Mouse (Mus musculus): ENCODE data around the gene Tm4sf5. TPM values are rescaled to one million over a fixed set of nuclear protein-coding genes. Genes with fewer than 3 reads are reported as not detected.

Tm4sf5 gene
- polyA plus RNA-seq, 1 experiment from 2014 or later: 65.0 TPM

- ATAC-seq (ENCODE audit: insufficient read depth, low FRiP score, low read depth): no peak
- Histone ChIP-seq H3K4me2 (no peak overlapping the region), H3K27ac (no peak overlapping the region), H3K9me3 (no peaks in the 10 kb centered on the region), H3K9ac (no peak overlapping the region), H3K4me3 (replicated peaks) (no peak overlapping the region), H3K27me3 (replicated peaks) (no peaks in the 10 kb centered on the region), H3K36me3 (0 out of 2 replicates have a peak, but pooled peaks cover 4% of the 10 kb centered on the region), H3K4me1 (0 out of 2 replicates have a peak, but pooled peaks cover 5% of the 10 kb centered on the region)
- 90% methylated on average over 9 of the region's 9 CpGs for WGBS
Observed at GRCm38 (mm10) chr11:70557545-70557944, 52.5 kb downstream of the Tm4sf5 start.

Other genes starting within 250 kb of the Tm4sf5 start
- 11.7 and 12.9 TPM in 2 replicates for gene Alox12, start 249.9 kb upstream of the Tm4sf5 start, polyA plus RNA-seq (2015; fragmentation: Nextera tagmentation; extraction: Ambion mirVana)
- gene Alox12e, start 182.6 kb upstream of the Tm4sf5 start, polyA plus RNA-seq (2015; fragmentation: Nextera tagmentation; extraction: Ambion mirVana): 0.06 TPM in 1 of 2 replicates, not detected in the other
- 6.7 and 9.5 TPM in 2 replicates for gene Alox15, start 153.2 kb upstream of the Tm4sf5 start, polyA plus RNA-seq (2015; fragmentation: Nextera tagmentation; extraction: Ambion mirVana)
- 31.5 and 33.8 TPM in 2 replicates for gene Pelp1, start 95.2 kb upstream of the Tm4sf5 start, polyA plus RNA-seq (2015; fragmentation: Nextera tagmentation; extraction: Ambion mirVana)
- gene Arrb2, start 72.6 kb upstream of the Tm4sf5 start, polyA plus RNA-seq (2015; fragmentation: Nextera tagmentation; extraction: Ambion mirVana): 15.0 and 19.4 TPM in 2 replicates
- 36.1 and 40.6 TPM in 2 replicates for gene Med11, start 53.3 kb upstream of the Tm4sf5 start, polyA plus RNA-seq (2015; fragmentation: Nextera tagmentation; extraction: Ambion mirVana)
- 0.73 and 0.75 TPM in 2 replicates for gene Zmynd15, start 45.8 kb upstream of the Tm4sf5 start, polyA plus RNA-seq (2015; fragmentation: Nextera tagmentation; extraction: Ambion mirVana)
- gene Cxcl16, start 45.3 kb upstream of the Tm4sf5 start, polyA plus RNA-seq (2015; fragmentation: Nextera tagmentation; extraction: Ambion mirVana): 7.3 and 8.8 TPM in 2 replicates
- 0.62 TPM in 1 of 2 replicates, not detected in the other for gene Vmo1, start 9.4 kb downstream of the Tm4sf5 start, polyA plus RNA-seq (2015; fragmentation: Nextera tagmentation; extraction: Ambion mirVana)
- gene Gltpd2, start 14.0 kb downstream of the Tm4sf5 start, polyA plus RNA-seq (2015; fragmentation: Nextera tagmentation; extraction: Ambion mirVana): 2.1 and 3.3 TPM in 2 replicates
- 689 and 690 TPM in 2 replicates for gene Psmb6, start 20.1 kb downstream of the Tm4sf5 start, polyA plus RNA-seq (2015; fragmentation: Nextera tagmentation; extraction: Ambion mirVana)
- not detected in 2 replicates for gene Gm40193, start 27.7 kb downstream of the Tm4sf5 start, polyA plus RNA-seq (2015; fragmentation: Nextera tagmentation; extraction: Ambion mirVana)
- 12.9 and 13.7 TPM in 2 replicates for gene Pld2, start 34.8 kb downstream of the Tm4sf5 start, polyA plus RNA-seq (2015; fragmentation: Nextera tagmentation; extraction: Ambion mirVana)
- gene Mink1, start 57.6 kb downstream of the Tm4sf5 start, polyA plus RNA-seq (2015; fragmentation: Nextera tagmentation; extraction: Ambion mirVana): 14.9 and 15.9 TPM in 2 replicates
- gene 4930544D05Rik, start 110.6 kb downstream of the Tm4sf5 start, polyA plus RNA-seq (2015; fragmentation: Nextera tagmentation; extraction: Ambion mirVana): 0.23 TPM in 1 of 2 replicates, not detected in the other
- gene Chrne, start 114.0 kb downstream of the Tm4sf5 start, polyA plus RNA-seq (2015; fragmentation: Nextera tagmentation; extraction: Ambion mirVana): not detected in 2 replicates
- gene Gp1ba, start 133.9 kb downstream of the Tm4sf5 start, polyA plus RNA-seq (2015; fragmentation: Nextera tagmentation; extraction: Ambion mirVana): 0.09 and 0.19 TPM in 2 replicates
- 97.2 and 108 TPM in 2 replicates for gene Rnf167, start 142.0 kb downstream of the Tm4sf5 start, polyA plus RNA-seq (2015; fragmentation: Nextera tagmentation; extraction: Ambion mirVana)
- 150 and 151 TPM in 2 replicates for gene Slc25a11, start 142.2 kb downstream of the Tm4sf5 start, polyA plus RNA-seq (2015; fragmentation: Nextera tagmentation; extraction: Ambion mirVana)
- gene Pfn1, start 149.4 kb downstream of the Tm4sf5 start, polyA plus RNA-seq (2015; fragmentation: Nextera tagmentation; extraction: Ambion mirVana): 1,701 and 2,042 TPM in 2 replicates
- 13.9 and 16.6 TPM in 2 replicates for gene Eno3, start 152.0 kb downstream of the Tm4sf5 start, polyA plus RNA-seq (2015; fragmentation: Nextera tagmentation; extraction: Ambion mirVana)
- 152 and 156 TPM in 2 replicates for gene Spag7, start 164.2 kb downstream of the Tm4sf5 start, polyA plus RNA-seq (2015; fragmentation: Nextera tagmentation; extraction: Ambion mirVana)
- gene Camta2, start 182.9 kb downstream of the Tm4sf5 start, polyA plus RNA-seq (2015; fragmentation: Nextera tagmentation; extraction: Ambion mirVana): 13.0 and 15.5 TPM in 2 replicates
- 1.1 and 1.4 TPM in 2 replicates for gene Inca1, start 194.9 kb downstream of the Tm4sf5 start, polyA plus RNA-seq (2015; fragmentation: Nextera tagmentation; extraction: Ambion mirVana)
- gene Kif1c, start 195.3 kb downstream of the Tm4sf5 start, polyA plus RNA-seq (2015; fragmentation: Nextera tagmentation; extraction: Ambion mirVana): 4.2 and 4.6 TPM in 2 replicates

Measured in stomach, embryonic 15.5 days (tissue).